Mouse (Mus musculus): Measurements from ENCODE around the gene Cyp2e1. TPM values are rescaled to one million over a fixed set of nuclear protein-coding genes. Genes with fewer than 3 reads are reported as not detected.
"Not testable (repeated sequence)": the region's sequence is repeated elsewhere in the genome, so short reads cannot be mapped to it uniquely, and the experiment has no call there.

Gene Cyp2e1
- not detected in 2 replicates for polyA plus RNA-seq (2015; fragmentation: Nextera tagmentation; extraction: Ambion mirVana)

GRCm38 (mm10) chr7:140763447-140764020, at the start of gene Cyp2e1:
TSS of gene Cyp2e1 (plus strand) at chr7:140763739.
- no peak within 1 kb of the TSS for H3K9ac ChIP-seq
- no peaks in the 10 kb centered on the region for H3K27me3 ChIP-seq
- H3K27ac ChIP-seq, result no peak within 1 kb of the TSS
- no peak within 1 kb of the TSS for H3K4me2 ChIP-seq
- ATAC-seq (ENCODE audit: low FRiP score), result no peak
- no peak within 1 kb of the TSS for H3K4me3 ChIP-seq
- no peaks in the 10 kb centered on the region for H3K9me3 ChIP-seq
- WGBS, result 93% methylated on average over 7 of the region's 7 CpGs
- H3K36me3 ChIP-seq, result no peaks in the 10 kb centered on the region
- no peaks in the 10 kb centered on the region for H3K4me1 ChIP-seq (replicated peaks)

- H3K36me3 ChIP-seq, result no peaks in the 10 kb centered on the region
- no peaks in the 10 kb centered on the region for H3K4me1 ChIP-seq (replicated peaks)
- no peak overlapping the region for H3K4me3 ChIP-seq
- no peak overlapping the region for H3K27ac ChIP-seq
- H3K4me2 ChIP-seq, result no peak overlapping the region
- H3K27me3 ChIP-seq, result no peaks in the 10 kb centered on the region
- ATAC-seq (ENCODE audit: low FRiP score), result no peak
- no peaks in the 10 kb centered on the region for H3K9me3 ChIP-seq
- no peak overlapping the region for H3K9ac ChIP-seq
- WGBS, result 83% methylated on average over 7 of the region's 7 CpGs
Measured at GRCm38 (mm10) chr7:140717155-140718055, 46.1 kb upstream of the Cyp2e1 start.

GRCm38 (mm10) chr7:140721095-140721494, 42.4 kb upstream of the Cyp2e1 start:
- Histone ChIP-seq H3K9me3 (no peaks in the 10 kb centered on the region), H3K27ac (no peak overlapping the region), H3K4me2 (no peak overlapping the region), H3K36me3 (no peaks in the 10 kb centered on the region), H3K9ac (no peak overlapping the region), H3K4me1 (replicated peaks) (no peaks in the 10 kb centered on the region), H3K4me3 (no peak overlapping the region), H3K27me3 (no peaks in the 10 kb centered on the region)
- no peak for ATAC-seq (ENCODE audit: low FRiP score)
- 89% methylated on average over 6 of the region's 6 CpGs for WGBS

- no peak overlapping the region for H3K27ac ChIP-seq
- no peaks in the 10 kb centered on the region for H3K4me1 ChIP-seq (replicated peaks)
- H3K4me2 ChIP-seq, result no peak overlapping the region
- no peaks in the 10 kb centered on the region for H3K36me3 ChIP-seq
- no peak for ATAC-seq (ENCODE audit: low FRiP score)
- no peak overlapping the region for H3K4me3 ChIP-seq
- no peak overlapping the region for H3K9ac ChIP-seq
- no peaks in the 10 kb centered on the region for H3K27me3 ChIP-seq
- no peaks in the 10 kb centered on the region; the same call in 1 of the 2 replicates for H3K9me3 ChIP-seq
Measured at GRCm38 (mm10) chr7:140725558-140725957, 38.0 kb upstream of the Cyp2e1 start.

DNA sequence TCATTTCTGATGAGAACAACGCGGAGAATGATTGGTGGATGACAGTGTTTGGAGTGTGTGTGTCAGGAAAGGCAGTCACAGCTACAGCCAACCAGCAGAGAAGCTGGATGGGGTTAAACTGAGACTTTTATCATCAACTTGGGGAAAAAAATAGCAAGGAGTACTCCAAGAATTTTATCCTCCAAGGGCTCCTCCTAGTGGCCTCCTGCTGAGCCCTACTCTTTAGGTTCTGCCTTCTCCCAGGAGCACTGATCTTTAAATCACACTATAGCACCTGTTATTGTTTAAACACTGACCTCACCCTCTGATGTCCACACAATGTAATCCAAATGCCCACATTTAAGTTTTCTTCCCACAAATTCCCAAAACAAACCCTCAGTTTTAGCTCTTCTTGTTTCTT, 30.4 kb upstream of the Cyp2e1 start:
- H3K4me1 ChIP-seq (replicated peaks), result no peaks in the 10 kb centered on the region
- WGBS, result 82% methylated on average over 2 of the region's 2 CpGs
- no peak for ATAC-seq (ENCODE audit: low FRiP score)

GRCm38 (mm10) chr7:140747402-140747801, 16.1 kb upstream of the Cyp2e1 start:
- 90% methylated on average over 3 of the region's 3 CpGs for WGBS
- no peak overlapping the region for H3K9ac ChIP-seq
- no peak for ATAC-seq (ENCODE audit: low FRiP score)
- no peaks in the 10 kb centered on the region for H3K36me3 ChIP-seq
- H3K4me3 ChIP-seq, result no peak overlapping the region
- no peaks in the 10 kb centered on the region for H3K9me3 ChIP-seq
- no peak overlapping the region for H3K27ac ChIP-seq
- H3K27me3 ChIP-seq, result no peaks in the 10 kb centered on the region
- no peaks in the 10 kb centered on the region for H3K4me1 ChIP-seq (replicated peaks)
- H3K4me2 ChIP-seq, result no peak overlapping the region

More for the DNA sequence above, 30.4 kb upstream of the Cyp2e1 start:
- H3K27ac ChIP-seq, result no peak overlapping the region
- no peaks in the 10 kb centered on the region for H3K36me3 ChIP-seq
- H3K4me2 ChIP-seq, result no peak overlapping the region
- no peak overlapping the region for H3K9ac ChIP-seq
- no peaks in the 10 kb centered on the region for H3K9me3 ChIP-seq
- H3K4me3 ChIP-seq, result no peak overlapping the region
- no peaks in the 10 kb centered on the region for H3K27me3 ChIP-seq

DNA sequence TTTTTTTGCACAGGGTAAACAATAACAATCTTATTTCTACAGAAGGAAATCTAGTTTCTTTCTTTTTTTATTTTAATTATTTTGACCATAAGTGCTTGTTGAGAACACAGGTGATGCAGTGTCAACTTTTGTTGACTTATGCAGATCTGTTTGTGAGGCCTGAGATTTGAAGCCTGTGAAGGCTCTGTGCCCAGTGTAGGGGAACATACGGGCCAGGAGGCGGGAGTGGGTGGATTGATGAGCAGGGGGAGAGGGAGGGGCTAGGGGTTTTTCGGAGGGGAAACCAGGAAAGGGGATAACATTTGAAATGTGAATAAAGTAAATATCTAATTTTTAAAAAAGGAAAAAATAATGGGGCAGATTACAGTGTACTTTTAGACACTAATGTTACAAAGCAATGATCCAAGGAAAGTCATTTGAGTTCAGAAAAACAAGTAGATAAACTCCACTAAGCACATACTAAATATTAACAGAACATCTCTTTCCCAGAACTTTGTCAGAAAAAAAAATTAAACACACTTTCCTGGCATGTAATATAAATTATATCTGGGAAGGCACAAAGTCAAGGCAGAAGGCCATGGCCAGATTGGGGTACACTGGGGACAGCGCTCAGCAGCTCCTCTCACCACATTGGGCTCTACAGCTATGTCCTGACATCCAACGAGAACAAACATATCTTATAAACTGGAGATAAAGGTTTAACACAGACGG, 15.3 kb upstream of the Cyp2e1 start:
- 89% methylated on average over 6 of the region's 6 CpGs for WGBS
- ATAC-seq (ENCODE audit: low FRiP score), result no peak

GRCm38 (mm10) chr7:140748827-140749160, 14.7 kb upstream of the Cyp2e1 start:
- WGBS, result 84% methylated on average over 3 of the region's 3 CpGs
- Histone ChIP-seq H3K36me3 (no peaks in the 10 kb centered on the region), H3K9ac (no peak overlapping the region), H3K27ac (no peak overlapping the region), H3K4me1 (replicated peaks) (no peaks in the 10 kb centered on the region), H3K27me3 (no peaks in the 10 kb centered on the region), H3K4me3 (no peak overlapping the region), H3K9me3 (no peaks in the 10 kb centered on the region), H3K4me2 (no peak overlapping the region)
- no peak for ATAC-seq (ENCODE audit: low FRiP score)

More for the DNA sequence above, 15.3 kb upstream of the Cyp2e1 start:
- Histone ChIP-seq H3K4me1 (replicated peaks) (no peaks in the 10 kb centered on the region), H3K27ac (no peak overlapping the region), H3K27me3 (no peaks in the 10 kb centered on the region), H3K9ac (no peak overlapping the region), H3K4me2 (no peak overlapping the region), H3K9me3 (no peaks in the 10 kb centered on the region), H3K36me3 (no peaks in the 10 kb centered on the region), H3K4me3 (no peak overlapping the region)

GRCm38 (mm10) chr7:140754556-140754955, 9.0 kb upstream of the Cyp2e1 start:
- no peaks in the 10 kb centered on the region for H3K4me1 ChIP-seq (replicated peaks)

GRCm38 (mm10) chr7:140756151-140756854, 7.2 kb upstream of the Cyp2e1 start:
- Histone ChIP-seq H3K9ac (no peak overlapping the region), H3K4me1 (replicated peaks) (no peaks in the 10 kb centered on the region), H3K4me2 (no peak overlapping the region), H3K4me3 (no peak overlapping the region), H3K27me3 (no peaks in the 10 kb centered on the region), H3K36me3 (no peaks in the 10 kb centered on the region), H3K9me3 (no peaks in the 10 kb centered on the region), H3K27ac (no peak overlapping the region)
- WGBS, result 90% methylated on average over 4 of the region's 4 CpGs
- ATAC-seq (ENCODE audit: low FRiP score), result no peak

More at GRCm38 (mm10) chr7:140754556-140754955, 9.0 kb upstream of the Cyp2e1 start:
- H3K27me3 ChIP-seq, result no peaks in the 10 kb centered on the region
- H3K4me3 ChIP-seq, result no peak overlapping the region
- no peaks in the 10 kb centered on the region for H3K9me3 ChIP-seq
- ATAC-seq (ENCODE audit: low FRiP score), result no peak
- H3K27ac ChIP-seq, result no peak overlapping the region
- H3K36me3 ChIP-seq, result no peaks in the 10 kb centered on the region
- H3K4me2 ChIP-seq, result no peak overlapping the region
- H3K9ac ChIP-seq, result no peak overlapping the region

- no peak overlapping the region for H3K9ac ChIP-seq
- no peaks in the 10 kb centered on the region for H3K9me3 ChIP-seq
- no peak for ATAC-seq (ENCODE audit: low FRiP score)
- H3K36me3 ChIP-seq, result no peaks in the 10 kb centered on the region
- no peaks in the 10 kb centered on the region for H3K4me1 ChIP-seq (replicated peaks)
- H3K27ac ChIP-seq, result no peak overlapping the region
- H3K4me2 ChIP-seq, result no peak overlapping the region
- no peaks in the 10 kb centered on the region for H3K27me3 ChIP-seq
- no peak overlapping the region for H3K4me3 ChIP-seq
Measured at GRCm38 (mm10) chr7:140760647-140761046, 2.9 kb upstream of the Cyp2e1 start.

GRCm38 (mm10) chr7:140765391-140765790, 1.9 kb downstream of the Cyp2e1 start:
- H3K27ac ChIP-seq; H3K4me2 ChIP-seq; H3K27me3 ChIP-seq; H3K36me3 ChIP-seq; ATAC-seq (ENCODE audit: low FRiP score); H3K4me1 ChIP-seq (replicated peaks); H3K9me3 ChIP-seq; H3K4me3 ChIP-seq; H3K9ac ChIP-seq: not testable (repeated sequence)
- 68% methylated on average over 1 of the region's 1 CpGs for WGBS

All from hindbrain, embryonic 13.5 days (tissue).